Mouse (Mus musculus): ENCODE data around the gene Zfp661.

DNA sequence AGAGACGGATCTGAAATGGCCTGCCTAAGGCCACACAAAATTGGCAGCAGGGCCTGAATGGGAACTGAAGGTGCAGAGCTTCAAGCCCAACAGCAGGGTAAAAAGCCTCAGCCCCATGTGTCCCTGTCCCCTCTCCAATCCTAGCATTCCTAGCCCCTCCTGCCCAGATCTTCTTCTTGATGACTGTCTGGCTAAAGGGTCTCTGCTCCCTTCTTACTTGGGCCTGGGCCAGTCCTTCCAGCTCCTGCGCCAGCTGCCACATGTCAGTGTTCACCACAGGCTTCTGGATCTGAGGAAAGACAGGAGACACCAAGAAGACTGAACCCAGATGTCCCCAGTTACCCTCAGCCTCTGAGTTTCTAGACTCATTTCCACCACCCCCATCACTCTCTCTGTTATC is 55.3 kb downstream of the Zfp661 start:
- no peak for TF ChIP-seq CTCF (conservative IDR thresholded peaks at IDR 0.05; ENCODE audit: insufficient read depth, insufficient read length, low read depth, low read length)
- no peak for TF ChIP-seq POLR2A (IDR thresholded peaks at IDR 0.05; ENCODE audit: low read depth, low read length)

Data from kidney, adult 2 months (tissue).